Mouse (Mus musculus) heart, embryonic 10.5 days (tissue): ENCODE data around the gene Pecam1. TPM values are rescaled to one million over a fixed set of nuclear protein-coding genes. Genes with fewer than 3 reads are reported as not detected.
A peak's percentile ranks its signal among the peaks of the same experiment; 100 is the strongest.

Experiments used
- DNase-seq: peaks from one replicate; pipeline ENCODE4 v3.0.0-alpha.2; 2017; ENCODE audit warnings: low spot score
- H3K27ac ChIP-seq: fragments of 300-500 bp; sonication (generic); 2 replicates; pipeline ENCODE4 v1.5.1; 2016; ENCODE audit warnings: mild to moderate bottlenecking
- H3K27me3 ChIP-seq: fragments of 300-500 bp; sonication (generic); 2 replicates; pipeline ENCODE4 v1.6.1; 2016; ENCODE audit warnings: mild to moderate bottlenecking; ENCODE audit not compliant: poor library complexity, insufficient read depth, severe bottlenecking
- H3K36me3 ChIP-seq: fragments of 300-500 bp; sonication (generic); 2 replicates; pipeline ENCODE4 v1.6.1; 2016; ENCODE audit warnings: mild to moderate bottlenecking, moderate library complexity
- H3K4me1 ChIP-seq: fragments of 300-500 bp; sonication (generic); 2 replicates; pipeline ENCODE4 v1.6.1; 2016; ENCODE audit warnings: mild to moderate bottlenecking
- H3K4me3 ChIP-seq: fragments of 300-500 bp; sonication (generic); 2 replicates; pipeline ENCODE4 v1.5.1; 2016; ENCODE audit warnings: mild to moderate bottlenecking, moderate library complexity
- H3K9me3 ChIP-seq: fragments of 300-500 bp; sonication (generic); 2 replicates; pipeline ENCODE4 v1.6.1; 2016; ENCODE audit warnings: mild to moderate bottlenecking, moderate library complexity
- WGBS: fragments of 180-500 bp; shearing (Covaris S2); methylation state at CpG from one replicate; pipeline ENCODE4 v1.1.7; 2016; 5-methylcytosine and 5-hydroxymethylcytosine counted together
- microRNA-seq: library from miRNA; unstranded; fragments of <30 nt; microRNA quantifications from one replicate; pipeline ENCODE4, GENCODE M21; 2017
- polyA plus RNA-seq: library from polyadenylated mRNA; unstranded; fragments of >200 nt; fragmentation: Nextera tagmentation; extraction: Ambion mirVana; gene quantifications from 2 replicates; pipeline ENCODE4 v1.2.1, GENCODE M21; 2016

The Pecam1 gene
- polyA plus RNA-seq, 1 experiment from 2014 or later = 40.6 TPM

DNA sequence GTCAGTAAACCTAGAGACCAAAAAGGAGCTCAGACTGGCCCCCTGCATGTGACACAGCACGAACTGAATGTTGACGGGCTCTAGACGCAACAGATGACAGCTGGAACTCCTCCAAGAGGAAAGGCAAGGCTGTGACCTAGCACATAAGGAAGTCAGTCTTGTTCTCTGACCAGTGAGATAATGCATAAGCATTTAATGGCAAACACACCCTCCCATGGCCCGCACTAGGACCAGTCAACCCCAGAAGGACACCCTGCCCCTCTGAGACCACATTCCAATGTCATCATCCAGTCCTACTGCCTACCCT lies 136.1 kb downstream of the Pecam1 start:
- WGBS = 44% methylated on average over 4 of the region's 4 CpGs
- H3K4me3 ChIP-seq = no peak overlapping the region
- peaks cover 45% of the 10 kb centered on the region for H3K4me1 ChIP-seq
- H3K27ac ChIP-seq = no peak overlapping the region
- H3K36me3 ChIP-seq = no peaks in the 10 kb centered on the region
- no peaks in the 10 kb centered on the region for H3K9me3 ChIP-seq
- peaks cover 3% of the 10 kb centered on the region for H3K27me3 ChIP-seq
- no peak for DNase-seq

DNA sequence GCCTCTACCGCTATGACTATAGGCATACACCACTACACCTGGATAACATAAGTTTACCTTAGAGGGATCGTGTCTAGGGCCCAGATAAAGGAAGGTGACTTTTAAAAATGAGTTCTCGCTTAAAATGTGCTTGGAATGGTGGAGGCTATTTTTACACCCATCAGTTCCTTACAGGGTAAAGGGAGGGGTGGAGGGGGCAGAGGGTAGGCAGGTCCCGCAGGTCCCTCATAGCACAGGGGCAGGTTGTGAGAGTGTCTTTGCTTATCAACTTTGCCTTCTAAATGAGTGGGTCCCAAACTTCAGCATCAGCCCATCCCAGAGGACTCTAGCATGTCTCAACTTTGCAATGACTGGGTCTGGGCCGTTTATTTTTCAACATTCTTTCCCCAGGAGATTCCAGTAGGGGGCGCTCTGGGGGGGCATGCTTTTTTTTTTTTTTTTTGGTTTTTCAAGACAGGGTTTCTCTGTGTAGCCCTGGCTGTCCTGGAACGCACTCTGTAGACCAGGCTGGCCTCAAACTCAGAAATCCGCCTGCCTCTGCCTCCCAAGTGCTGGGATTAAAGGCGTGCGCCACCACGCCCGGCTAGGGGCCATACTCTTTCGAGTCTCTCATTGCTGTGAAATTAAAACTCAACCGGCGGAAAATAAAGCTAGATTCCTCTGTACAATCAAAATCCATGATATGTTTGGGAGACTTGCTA lies 136.6 kb downstream of the Pecam1 start:
- Histone ChIP-seq H3K4me3 (peak overlapping the region; percentile 91), H3K27me3 (peaks cover 3% of the 10 kb centered on the region), H3K27ac (peak overlapping the region; percentile 89), H3K36me3 (no peaks in the 10 kb centered on the region), H3K4me1 (peaks cover 48% of the 10 kb centered on the region), H3K9me3 (no peaks in the 10 kb centered on the region)
- DNase-seq = no peak
- WGBS = 50% methylated on average over 15 of the region's 15 CpGs

DNA sequence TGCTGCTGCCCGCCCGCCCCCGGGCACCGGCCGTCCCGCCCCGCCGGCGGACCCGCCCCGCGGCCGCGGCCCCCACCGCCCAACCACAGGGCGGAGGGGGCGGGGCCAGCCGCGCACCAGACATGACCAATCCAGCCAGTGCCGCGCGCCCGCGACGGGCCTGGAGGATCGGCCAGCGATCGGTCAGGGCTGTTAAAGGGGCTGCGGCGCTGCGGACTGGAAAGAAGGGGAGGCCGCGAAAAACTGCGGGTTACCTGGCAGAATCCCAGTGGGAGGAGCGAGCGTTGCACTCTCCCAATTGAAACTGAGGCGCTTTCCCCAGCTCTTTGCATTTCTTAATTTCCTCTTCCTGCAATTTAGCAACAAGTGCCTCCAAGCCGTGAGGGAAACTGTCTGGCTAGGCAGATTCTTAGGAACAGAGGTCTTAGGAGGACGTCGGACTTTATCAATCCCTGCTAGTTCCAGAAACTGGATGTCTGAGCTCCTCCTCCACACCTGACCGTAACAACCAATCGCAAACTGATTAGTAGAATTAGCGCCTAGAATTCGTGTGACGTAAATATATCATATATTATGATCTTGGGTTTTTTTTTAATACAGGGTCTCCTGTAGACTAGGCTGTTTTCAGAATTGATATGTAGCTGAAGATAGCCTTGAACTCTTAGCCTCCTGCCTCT lies 137.3 kb downstream of the Pecam1 start, which contains the start of gene Tex2:
TSS of gene Tex2 (minus strand) at position 463 of the 677 bp plus-strand sequence.
- Histone ChIP-seq H3K9me3 (no peaks in the 10 kb centered on the region), H3K36me3 (no peaks in the 10 kb centered on the region), H3K4me3 (peak within 1 kb of the TSS; percentile 91), H3K27ac (peak within 1 kb of the TSS; percentile 89), H3K4me1 (peaks cover 49% of the 10 kb centered on the region), H3K27me3 (peaks cover 3% of the 10 kb centered on the region)
- 0% methylated on average over 42 of the region's 45 CpGs for WGBS
- peak; percentile 98 for DNase-seq

DNA sequence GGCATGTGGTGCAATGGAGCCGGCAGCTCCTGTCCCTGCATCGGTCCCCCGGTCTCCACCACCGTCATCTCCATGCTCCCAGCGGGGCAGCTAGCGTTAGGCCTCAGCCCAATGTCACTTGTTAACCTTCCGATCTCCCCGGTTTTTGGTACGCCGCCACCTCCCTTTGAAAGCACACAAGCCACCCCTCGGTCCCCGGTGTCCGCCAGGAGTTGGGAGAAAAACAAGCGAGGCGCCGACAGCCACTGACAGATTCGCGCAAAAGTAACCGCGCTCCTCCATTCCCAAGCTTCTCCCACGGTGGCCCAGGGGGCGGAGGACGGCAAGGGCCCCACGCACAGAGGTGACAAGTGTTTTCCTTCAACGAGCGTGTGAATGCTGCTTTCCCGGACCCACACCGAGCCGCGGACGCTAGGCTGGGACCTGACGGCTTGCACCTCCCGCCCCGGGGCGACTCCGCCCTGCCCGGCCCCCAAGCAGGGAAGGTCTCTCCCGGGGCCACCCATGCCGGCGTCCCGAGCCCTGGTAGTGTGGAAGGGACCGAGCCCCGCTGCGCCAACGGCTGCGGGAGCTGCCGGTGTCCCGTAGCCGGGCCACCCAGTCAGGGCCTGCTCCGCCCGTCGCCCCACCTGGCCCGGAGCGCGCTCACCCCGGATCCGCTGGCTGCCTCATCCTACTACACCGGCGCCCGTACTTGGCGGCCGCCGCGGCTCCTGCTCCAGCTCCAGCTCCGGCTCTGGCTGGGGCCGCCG lies 138.0 kb downstream of the Pecam1 start:
- H3K36me3 ChIP-seq = no peaks in the 10 kb centered on the region
- H3K27me3 ChIP-seq = peaks cover 3% of the 10 kb centered on the region
- H3K9me3 ChIP-seq = no peaks in the 10 kb centered on the region
- under 1% methylated on average over 67 of the region's 67 CpGs for WGBS
- H3K4me3 ChIP-seq = peak overlapping the region; percentile 91
- peak; percentile 83 for DNase-seq
- peak overlapping the region; percentile 89 for H3K27ac ChIP-seq
- H3K4me1 ChIP-seq = peaks cover 49% of the 10 kb centered on the region

DNA sequence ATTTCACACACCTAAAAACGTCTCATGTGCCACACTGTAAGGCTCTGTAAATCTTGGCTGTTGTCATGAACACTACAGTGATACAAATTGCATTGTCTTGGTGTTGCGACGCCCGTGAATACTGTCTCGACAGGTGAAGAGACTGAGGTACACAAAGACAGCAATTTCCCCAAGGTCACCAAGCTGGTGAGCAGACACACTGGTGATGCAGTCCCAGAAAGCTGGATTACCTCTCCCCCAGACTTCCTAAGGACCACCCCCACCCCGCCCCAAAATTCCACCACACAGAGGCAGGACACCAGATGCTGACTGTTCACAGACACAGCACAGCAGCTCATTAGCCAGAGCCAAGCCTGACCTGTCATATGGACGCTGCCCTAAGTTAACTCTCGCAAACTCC lies 140.7 kb downstream of the Pecam1 start:
- 59% methylated on average over 8 of the region's 8 CpGs for WGBS
- H3K4me1 ChIP-seq = peaks cover 49% of the 10 kb centered on the region
- H3K27ac ChIP-seq = peak overlapping the region; percentile 47; the same call in 1 of the 2 replicates
- peaks cover 3% of the 10 kb centered on the region for H3K27me3 ChIP-seq
- no peak overlapping the region for H3K4me3 ChIP-seq
- no peaks in the 10 kb centered on the region for H3K9me3 ChIP-seq
- H3K36me3 ChIP-seq = peaks cover 1% of the 10 kb centered on the region; the same call in 1 of the 2 replicates
- DNase-seq = no peak

DNA sequence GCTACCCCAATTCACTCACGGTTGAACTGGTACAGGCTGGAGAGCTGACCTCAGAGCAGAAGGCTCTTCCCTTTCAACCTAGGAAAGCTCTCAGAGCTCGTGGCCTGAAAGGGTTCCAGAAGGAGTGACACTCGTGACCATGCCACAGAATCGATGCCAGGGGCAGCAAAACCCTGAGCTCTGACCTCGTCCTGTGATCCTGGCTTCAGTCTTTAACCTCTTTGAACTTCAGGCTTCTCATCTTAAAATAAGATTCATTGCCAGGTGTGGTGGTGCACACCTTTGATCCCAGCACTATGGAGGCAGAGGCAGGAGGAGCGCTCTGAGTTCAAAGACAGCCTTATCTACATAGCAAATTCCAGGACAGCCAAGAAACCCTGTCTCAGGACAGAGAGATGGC lies 143.1 kb downstream of the Pecam1 start:
- Histone ChIP-seq H3K4me1 (peaks cover 41% of the 10 kb centered on the region), H3K36me3 (peaks cover 8% of the 10 kb centered on the region), H3K27me3 (peaks cover 3% of the 10 kb centered on the region), H3K9me3 (no peaks in the 10 kb centered on the region), H3K4me3 (no peak overlapping the region), H3K27ac (no peak overlapping the region)
- 71% methylated on average over 6 of the region's 6 CpGs for WGBS
- no peak for DNase-seq

DNA sequence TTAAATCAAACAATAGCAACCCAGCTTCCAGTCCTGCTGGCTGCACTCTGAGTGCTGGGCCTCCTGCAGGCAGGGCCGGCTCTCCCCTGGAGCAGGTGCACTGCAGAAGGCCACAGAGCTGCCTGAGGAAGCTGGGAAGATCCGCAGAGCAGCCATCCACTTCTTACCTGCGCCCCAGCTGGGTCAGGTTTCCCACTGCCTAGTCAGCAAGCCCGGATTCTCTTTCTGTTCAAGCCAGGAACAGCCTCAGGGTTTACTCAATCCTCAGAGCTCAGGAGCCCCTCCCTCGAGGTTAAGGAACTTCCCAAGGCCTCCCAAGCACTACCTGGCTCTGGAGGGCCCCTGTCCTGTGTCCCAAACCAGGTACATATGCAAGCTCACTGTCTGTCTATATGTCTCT lies 144.4 kb downstream of the Pecam1 start:
- no peak overlapping the region for H3K4me3 ChIP-seq
- DNase-seq = no peak
- H3K36me3 ChIP-seq = peaks cover 8% of the 10 kb centered on the region
- no peaks in the 10 kb centered on the region for H3K9me3 ChIP-seq
- H3K4me1 ChIP-seq = peaks cover 40% of the 10 kb centered on the region
- no peaks in the 10 kb centered on the region for H3K27me3 ChIP-seq
- WGBS = 65% methylated on average over 5 of the region's 5 CpGs
- H3K27ac ChIP-seq = no peak overlapping the region

Small RNAs within 50 kb of the gene (microRNA-seq; reads per million reads assigned to microRNA genes)
- not detected for gene Gm25994
- 12.1 reads per million, percentile 26 among the genes with 10 or more reads in this experiment for gene Mir3064

Other genes starting within 250 kb of the Pecam1 start
- 12.5 and 17.9 TPM in 2 replicates for gene Tex2, start 137.2 kb downstream of the Pecam1 start, polyA plus RNA-seq
- 0.46 and 1.2 TPM in 2 replicates for gene Milr1, start 598 bp upstream of the Pecam1 start, polyA plus RNA-seq
- gene Polg2, start 28.9 kb upstream of the Pecam1 start, polyA plus RNA-seq = 9.4 and 9.9 TPM in 2 replicates
- 203 and 259 TPM in 2 replicates for gene Ddx5, start 38.6 kb upstream of the Pecam1 start, polyA plus RNA-seq
- 15.8 and 18.3 TPM in 2 replicates for gene Cep95, start 38.6 kb upstream of the Pecam1 start, polyA plus RNA-seq
- gene Smurf2, start 170.1 kb upstream of the Pecam1 start, polyA plus RNA-seq = 9.1 and 11.4 TPM in 2 replicates
- gene Kpna2, start 248.9 kb upstream of the Pecam1 start, polyA plus RNA-seq = 431 and 488 TPM in 2 replicates